Mouse (Mus musculus) heart, postnatal 0 days (tissue): ENCODE results near the gene Greb1.

Source experiments
- CTCF ChIP-seq: IDR thresholded peaks from 2 replicates; pipeline ENCODE4 v1.5.1; 2016; ENCODE audit warnings: antibody characterized with exemption, control low read depth, low read depth
- EP300 ChIP-seq: IDR thresholded peaks from 2 replicates; pipeline ENCODE4 v1.6.1; 2016; ENCODE audit warnings: antibody characterized with exemption, low read depth

DNA sequence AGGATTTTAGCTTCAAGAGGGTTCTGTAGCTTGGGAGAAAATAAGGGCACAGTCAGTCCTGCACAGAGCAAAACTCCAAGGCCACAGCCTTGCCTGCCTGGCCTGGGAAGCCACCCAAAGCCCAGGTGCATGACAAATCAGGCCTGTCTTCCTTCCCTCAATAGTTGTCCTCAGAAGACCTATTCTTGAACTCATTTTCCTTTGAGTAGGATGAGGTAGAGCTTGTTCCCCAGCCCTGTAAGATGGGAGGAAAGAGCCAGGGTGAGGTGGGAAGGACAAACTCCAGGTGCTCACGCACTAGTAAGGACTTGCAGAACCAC is 169.9 kb downstream of the Greb1 start:
- no peak for TF ChIP-seq EP300
- no peak for TF ChIP-seq CTCF
